Mouse (Mus musculus) left cerebral cortex, adult 6 months (tissue): ENCODE measurements around the gene Lrrfip1. TPM values are rescaled to one million over a fixed set of nuclear protein-coding genes. Genes with fewer than 3 reads are reported as not detected.

Experiments used
- long read RNA-seq, 2 experiments: library from polyadenylated mRNA; unstranded; transcript quantifications; one replicate each; pipeline ENCODE4 v2.0.0; 2019 to 2020
- polyA plus RNA-seq: library from polyadenylated mRNA; unstranded; fragments of <200 nt; fragmentation: Nextera tagmentation; gene quantifications from 2 replicates; pipeline ENCODE4 v1.2.3, GENCODE M21; 2021

The Lrrfip1 gene
- 40.2 and 45.1 TPM in 2 replicates for polyA plus RNA-seq
- long read RNA-seq, experiment 1, partial matches to known transcripts, result 9 of 57 reads
- long read RNA-seq, experiment 1, other reads (novel, unspliced or antisense), result 45 of 57 reads
- long read RNA-seq, experiment 2, partial matches to known transcripts, result 7 of 28 reads
- long read RNA-seq, experiment 2, other reads (novel, unspliced or antisense), result 20 of 28 reads

DNA sequence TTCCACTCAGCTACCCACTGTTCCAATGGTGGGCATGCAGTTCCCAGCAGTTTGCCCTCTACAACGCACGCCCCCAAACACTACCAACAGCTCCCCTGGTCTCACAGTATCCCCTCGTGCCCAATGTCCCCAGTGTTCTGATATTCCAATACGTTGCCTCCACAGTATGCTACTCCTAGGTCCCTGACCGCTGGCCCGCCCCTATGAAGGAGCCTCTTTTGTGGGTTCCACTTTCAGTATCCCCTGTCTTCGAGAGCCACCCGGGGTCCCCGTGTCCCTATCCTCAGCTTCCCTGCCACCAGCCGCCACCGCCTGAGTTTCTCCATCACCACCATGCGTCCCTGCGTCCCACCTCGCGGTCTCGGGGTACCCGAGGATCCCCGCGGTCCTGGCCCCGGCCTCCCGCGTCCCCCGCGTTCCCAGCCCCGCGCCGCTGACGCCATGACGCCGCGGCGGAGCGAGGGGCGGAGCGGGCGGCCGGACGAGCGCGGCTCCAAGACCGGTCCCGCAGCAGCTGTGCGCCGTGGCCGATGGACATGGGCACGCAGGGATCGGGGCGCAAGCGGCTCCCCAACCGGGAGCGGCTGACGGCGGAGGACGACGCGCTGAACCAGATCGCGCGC, at the start of gene Lrrfip1:
Gene Lrrfip1 (plus strand): TSS at position 470 of the 623 bp plus-strand sequence.

DNA sequence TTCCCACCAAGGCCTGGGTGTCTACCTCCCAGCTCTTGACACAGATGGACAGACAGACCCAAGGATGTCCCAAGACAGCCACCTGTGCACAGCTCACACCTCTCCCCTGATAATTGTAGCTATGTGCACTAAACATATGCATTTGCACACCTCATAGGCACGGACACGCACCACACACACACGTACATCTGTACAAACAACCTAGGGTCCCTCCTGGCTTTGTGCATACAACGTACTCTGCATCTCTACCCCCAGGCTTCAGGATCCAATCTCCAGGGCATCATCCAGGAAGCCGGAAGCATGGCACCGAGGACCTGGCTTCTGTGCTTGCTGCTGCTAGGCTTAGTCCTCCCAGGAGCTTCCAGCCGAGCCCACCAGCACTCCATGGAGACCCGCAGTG, 45.7 kb upstream of the Lrrfip1 start, which contains the start of gene Prlh:
Gene Prlh (plus strand): TSS at position 301 of the 400 bp plus-strand sequence.

DNA sequence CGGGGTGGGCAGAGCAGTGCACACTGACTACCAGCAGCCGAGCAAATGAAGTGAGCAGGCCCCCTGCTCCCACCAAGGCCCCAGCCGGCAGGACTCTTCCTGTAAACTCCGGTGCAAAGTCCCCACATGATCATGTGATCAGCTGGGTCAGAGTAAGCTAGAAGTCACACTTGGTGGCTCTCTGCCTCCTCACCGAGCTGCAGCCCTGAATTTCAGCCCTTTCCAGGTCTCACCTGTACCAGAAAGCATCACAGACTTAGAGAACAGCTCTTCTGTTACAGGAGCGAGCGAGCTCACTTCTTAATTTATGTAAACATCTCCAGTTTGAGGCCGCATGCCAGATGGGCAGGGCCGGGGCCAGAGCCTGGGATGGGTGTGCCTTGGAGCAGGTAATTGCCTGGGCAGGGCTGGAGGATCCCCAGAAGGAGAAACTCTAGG, 29.2 kb upstream of the Lrrfip1 start, which contains the start of gene Rab17:
Gene Rab17 (minus strand): TSS at position 315 of the 438 bp plus-strand sequence.

DNA sequence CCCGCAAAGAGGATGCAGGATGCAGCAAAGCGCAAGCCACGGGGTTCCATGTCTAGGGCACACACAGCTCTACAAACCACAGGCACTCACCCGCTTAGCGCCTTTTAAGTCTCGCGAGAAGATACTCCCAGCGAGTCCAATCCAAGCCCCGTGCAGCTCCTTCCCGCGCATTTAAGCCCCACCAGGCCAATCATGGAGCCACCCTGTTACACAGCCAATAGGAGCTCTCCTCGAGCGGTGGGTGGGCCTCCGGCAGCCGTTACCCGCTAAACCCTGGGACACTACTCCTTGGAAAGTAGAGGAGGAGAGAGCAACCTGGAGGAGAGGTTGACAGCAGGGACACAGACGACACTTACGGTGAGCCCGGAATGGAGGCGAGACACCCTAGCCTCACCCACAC, 146.3 kb downstream of the Lrrfip1 start, which contains the start of gene Rbm44:
Gene Rbm44 (plus strand): TSS at position 277 of the 400 bp plus-strand sequence.

Other genes with a start within 250 kb of the Lrrfip1 start
- gene Col6a3, start 154.8 kb upstream of the Lrrfip1 start, polyA plus RNA-seq, result 0.10 and 0.16 TPM in 2 replicates
- 0.80 and 0.83 TPM in 2 replicates for gene Mlph, start 83.7 kb upstream of the Lrrfip1 start, polyA plus RNA-seq
- gene Prlh, start 45.6 kb upstream of the Lrrfip1 start, polyA plus RNA-seq, result not detected in 2 replicates
- gene Rab17, start 29.1 kb upstream of the Lrrfip1 start, polyA plus RNA-seq, result 0.17 TPM in 1 of 2 replicates, not detected in the other
- not detected in 2 replicates for gene Rbm44, start 146.4 kb downstream of the Lrrfip1 start, polyA plus RNA-seq
- gene Ramp1, start 181.1 kb downstream of the Lrrfip1 start, polyA plus RNA-seq, result 114 and 154 TPM in 2 replicates